Mouse (Mus musculus): ENCODE data around the gene Rptor.

- no peak for TF ChIP-seq CTCF (IDR thresholded peaks at IDR 0.05; ENCODE audit: low read depth)
- no peak for TF ChIP-seq EP300 (IDR thresholded peaks at IDR 0.05; ENCODE audit: low read depth)
Measured at GRCm38 (mm10) chr11:119745333-119745732, 142.6 kb downstream of the Rptor start.
